16 mouse cellular contexts compared by ENCODE assay signal in the genomic region with DNA sequence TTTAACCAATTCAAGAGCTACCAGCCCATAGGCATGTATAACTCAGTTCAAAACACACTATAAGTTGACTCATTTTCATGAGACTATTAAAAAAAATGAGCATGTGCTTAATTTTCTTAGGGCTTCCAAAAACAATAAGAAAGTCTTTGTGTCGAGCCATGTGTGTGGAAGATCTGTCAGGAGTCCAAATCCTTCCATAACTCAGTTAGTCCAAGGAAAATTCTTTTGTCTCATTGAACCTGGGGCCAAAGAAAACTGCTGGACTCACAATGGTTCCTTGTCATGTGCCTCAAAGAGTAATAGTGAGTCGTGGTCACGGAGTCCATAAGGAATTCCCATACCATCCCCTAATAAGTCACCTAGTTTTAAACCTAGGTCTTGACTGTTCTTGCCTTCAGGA.
"Had no signal": no experiment of that assay in that cellular context is flagged by ENCODE, and none has a peak within 500 bp of the region (broad histone marks: within the 10 kb centered on the region; RNA-seq: fewer than 3 reads in every experiment).

No protein-coding gene starts in this region.

- ATAC-seq: liver, postnatal 0 days; midbrain, embryonic 15.5 days had no signal

- H3K27ac ChIP-seq: liver, embryonic 13.5 days; lung, embryonic 15.5 days; macrophage; midbrain, embryonic 15.5 days; neural tube, embryonic 13.5 days; stomach, postnatal 0 days had no signal

- H3K4me1 ChIP-seq: liver, embryonic 13.5 days; lung, embryonic 15.5 days; midbrain, embryonic 15.5 days; neural tube, embryonic 13.5 days had no signal

- H3K9ac ChIP-seq: liver, embryonic 13.5 days; liver, postnatal 0 days; lung, embryonic 15.5 days; midbrain, embryonic 15.5 days; neural tube, embryonic 13.5 days had no signal

- H3K4me3 ChIP-seq: liver, embryonic 13.5 days; lung, embryonic 15.5 days; megakaryocyte, embryonic 14.5 days; midbrain, embryonic 15.5 days; neural tube, embryonic 13.5 days had no signal

- H3K27me3 ChIP-seq: liver, embryonic 13.5 days; lung, embryonic 15.5 days; midbrain, embryonic 15.5 days; neural tube, embryonic 13.5 days had no signal

- H3K36me3 ChIP-seq: liver, embryonic 13.5 days; lung, embryonic 15.5 days; midbrain, embryonic 15.5 days; neural tube, embryonic 13.5 days had no signal

- H3K9me3 ChIP-seq: liver, embryonic 13.5 days; lung, embryonic 15.5 days; megakaryocyte, embryonic 14.5 days; midbrain, embryonic 15.5 days; neural tube, embryonic 13.5 days had no signal

- H3K4me2 ChIP-seq: liver, embryonic 13.5 days; lung, embryonic 15.5 days; midbrain, embryonic 11.5 days; midbrain, embryonic 15.5 days; neural tube, embryonic 13.5 days had no signal

- DNase-seq: kidney, adult 9 months; kidney, postnatal 10 days; left cerebral cortex, postnatal 4 days; liver; liver, embryonic 13.5 days; liver, postnatal 0 days; lung, postnatal 14 days; retina, postnatal 1 day; thymus, postnatal 4 days had no signal
